Mouse (Mus musculus) brain, embryonic 14.5 days (tissue): Measurements from ENCODE around the gene Tet1.

Experiments
- CTCF ChIP-seq: fragments of 200-500 bp; IDR thresholded peaks from 2 replicates; pipeline ENCODE4 v1.5.1; 2012; ENCODE audit warnings: inconsistent platforms, mild to moderate bottlenecking, moderate library complexity, borderline replicate concordance; ENCODE audit not compliant: insufficient read depth, insufficient read length; ENCODE audit errors: extremely low read depth
- POLR2A ChIP-seq: fragments of 200-500 bp; IDR thresholded peaks from 2 replicates; pipeline ENCODE4 v1.6.1; 2012; ENCODE audit warnings: mild to moderate bottlenecking, inconsistent platforms, borderline replicate concordance; ENCODE audit not compliant: poor library complexity, insufficient read depth, insufficient read length, severe bottlenecking; ENCODE audit errors: extremely low read depth

GRCm38 (mm10) chr10:62808766-62809165, 100.0 kb downstream of the Tet1 start:
- TF ChIP-seq CTCF (no peak), POLR2A (no peak)
